Mouse (Mus musculus): ENCODE results near the gene Alpk3.

- TF ChIP-seq CTCF (IDR thresholded peaks at IDR 0.05; ENCODE audit: extremely low read depth, insufficient read depth, low read length) (no peak), POLR2A (IDR thresholded peaks at IDR 0.05; ENCODE audit: extremely low read depth, insufficient read depth, low read length) (no peak)
These were observed 50.8 kb downstream of the Alpk3 start for GRCm38 (mm10) chr7:81108226-81108625.

Measured in cortical plate, adult 2 months (tissue).